Mouse (Mus musculus) adipocyte (in vitro differentiated cells): ENCODE measurements at regions not wholly inside any gene's neighbourhood (a gene's known extent, or its start where the extent isn't known, plus 50 kb on each side); places are given as distances from the start of the nearest gene placed in this dataset.

Source experiments
- DNase-seq: peaks from one replicate; pipeline ENCODE4 v3.0.0-alpha.2; 2016; ENCODE audit warnings: low spot score

DNA sequence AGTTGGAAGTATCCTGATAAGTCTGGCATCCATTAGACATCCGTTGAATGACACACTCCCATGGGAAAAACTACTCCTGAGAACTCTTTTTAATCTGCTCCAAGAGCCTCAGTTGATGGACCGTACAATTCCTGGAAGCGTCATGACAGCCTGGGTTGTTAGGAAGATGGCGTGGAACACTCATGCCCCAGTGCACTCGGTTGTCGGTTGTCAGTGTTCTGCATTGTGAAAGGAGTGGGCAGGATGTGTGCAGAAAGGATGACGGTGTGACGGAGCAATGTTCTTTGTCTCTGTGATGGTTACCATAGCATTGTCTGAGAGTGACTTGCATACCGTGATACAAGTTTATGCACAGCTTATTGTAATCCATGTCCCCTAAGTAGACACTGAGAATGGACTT lies 164.4 kb downstream of the Slc30a10 start:
- no peak for DNase-seq

DNA sequence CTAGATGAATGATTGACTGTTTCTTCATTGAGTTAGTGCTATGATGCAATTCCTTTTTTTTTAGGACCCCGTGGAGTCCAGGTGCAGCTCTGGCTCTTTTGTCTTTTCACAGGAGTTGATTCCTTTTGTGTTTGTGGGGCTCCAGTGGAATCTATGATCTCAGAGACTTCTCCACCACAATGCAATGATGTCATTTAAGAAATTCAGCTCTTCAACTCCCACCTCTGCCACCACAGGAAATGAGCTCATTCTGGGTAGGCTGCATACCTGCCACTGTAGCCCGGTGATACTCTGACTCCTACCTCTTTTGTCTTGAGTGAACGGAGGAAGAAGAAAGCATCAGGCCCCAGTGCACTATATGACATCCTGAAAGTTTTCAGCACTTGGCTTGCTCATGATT lies 173.8 kb downstream of the Slc30a10 start:
- no peak for DNase-seq

DNA sequence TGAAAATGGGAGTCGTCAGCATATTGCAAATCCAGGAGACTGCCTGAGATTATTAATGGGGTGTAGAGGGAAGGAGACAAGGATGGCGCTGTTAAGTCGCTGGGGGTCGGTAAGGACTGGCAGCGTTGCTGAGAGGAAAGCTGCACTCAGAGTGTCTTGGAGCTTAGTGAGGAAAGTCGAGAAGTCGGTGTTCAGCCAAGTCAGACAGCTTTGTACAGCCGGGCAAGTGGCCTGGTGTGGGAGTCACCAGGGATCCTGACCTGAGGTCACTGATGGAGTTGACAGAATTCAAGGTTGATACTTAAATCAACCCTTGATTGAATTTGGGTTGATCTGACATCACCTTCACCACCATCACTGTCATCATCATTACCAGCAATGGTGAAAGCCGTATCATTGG lies 175.3 kb downstream of the Slc30a10 start:
- DNase-seq, result no peak

- no peak for DNase-seq
Observed at GRCm38 (mm10) chr1:185638631-185639030, 184.0 kb downstream of the Slc30a10 start.

DNA sequence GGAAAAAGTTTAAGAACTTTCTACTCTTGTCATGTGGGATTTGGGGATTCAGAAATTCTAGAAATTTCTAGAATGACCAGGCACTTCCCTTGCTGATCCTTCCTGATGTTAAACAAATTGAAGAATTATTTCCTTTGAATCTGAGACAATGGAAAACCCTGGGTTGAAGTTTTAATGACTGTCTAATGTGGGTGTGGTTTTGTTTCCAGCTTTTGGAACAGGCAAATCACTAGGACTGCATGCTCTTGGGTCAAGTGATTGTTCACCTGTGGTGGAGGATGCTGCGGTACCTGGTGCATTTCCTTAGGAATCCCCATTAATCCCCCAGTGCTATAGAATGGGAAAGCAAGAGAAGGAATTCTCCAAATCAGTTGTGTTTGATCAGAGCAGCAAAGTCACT lies 184.8 kb downstream of the Slc30a10 start:
- no peak for DNase-seq

GRCm38 (mm10) chr1:185644026-185644425 lies 189.4 kb downstream of the Slc30a10 start:
- DNase-seq, result no peak

DNA sequence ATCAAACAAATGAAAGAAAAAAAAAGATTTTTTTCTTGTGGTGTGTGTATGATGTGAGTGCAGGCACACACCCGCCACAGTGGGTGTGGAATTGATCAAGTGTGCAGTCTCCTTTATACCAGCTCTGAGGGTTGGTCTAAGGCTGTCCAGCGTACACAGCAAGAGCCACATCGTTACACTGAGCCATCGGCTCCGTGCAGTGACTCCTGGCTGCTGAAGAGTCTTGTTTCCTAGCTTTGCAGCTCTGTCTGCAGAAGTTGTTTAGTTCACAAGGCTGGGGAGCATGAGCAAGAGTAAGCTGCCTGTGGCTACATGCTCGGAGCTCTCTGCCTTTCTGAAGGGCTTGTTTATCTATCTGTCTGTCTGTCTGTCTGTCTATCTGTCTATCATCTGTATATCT lies 193.5 kb downstream of the Slc30a10 start:
- DNase-seq, result no peak

DNA sequence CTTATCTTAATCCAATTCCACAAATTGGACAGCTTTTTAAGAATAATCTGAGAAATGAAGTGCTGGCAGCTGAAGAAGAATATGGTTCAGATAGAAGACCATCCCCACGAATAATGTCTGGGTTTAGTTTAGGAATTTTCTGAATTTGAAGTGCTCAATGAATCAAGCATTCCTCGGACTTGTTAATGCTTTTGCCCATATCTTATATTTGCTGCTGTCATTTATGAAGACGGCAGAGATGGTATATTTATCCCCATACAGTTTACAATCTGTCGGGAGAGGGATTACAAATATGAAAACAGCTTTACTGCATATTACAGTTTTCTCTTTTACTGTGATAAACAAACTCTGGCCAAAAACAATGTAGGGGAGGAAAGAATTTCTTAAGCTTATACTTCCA lies 194.3 kb downstream of the Slc30a10 start:
- DNase-seq, result no peak

GRCm38 (mm10) chr1:185650926-185651325 lies 196.3 kb downstream of the Slc30a10 start:
- no peak for DNase-seq

- DNase-seq, result no peak
Observed at GRCm38 (mm10) chr1:185655021-185655420, 200.4 kb downstream of the Slc30a10 start.

DNA sequence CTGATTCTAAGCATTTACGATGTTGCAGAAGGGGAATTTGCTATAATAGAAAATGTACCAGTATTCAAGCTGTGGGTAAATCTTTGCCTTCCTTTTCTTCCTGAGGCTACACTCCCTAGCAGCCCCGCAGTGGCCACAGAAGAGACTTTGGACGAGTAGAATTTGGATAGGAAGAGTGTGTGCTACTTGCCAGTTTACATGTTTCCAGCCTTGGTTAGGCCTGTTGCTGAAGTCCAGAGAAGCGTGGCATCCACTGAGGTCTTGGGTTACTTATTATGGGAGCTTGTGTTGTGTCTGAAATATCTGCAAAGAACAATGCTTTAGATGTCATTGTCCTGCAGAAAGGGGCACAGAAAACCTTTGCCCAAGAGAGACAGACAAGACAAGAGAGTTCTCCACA lies 200.8 kb downstream of the Slc30a10 start:
- no peak for DNase-seq

- DNase-seq, result no peak
Observed at GRCm38 (mm10) chr1:185657286-185657685, 202.6 kb downstream of the Slc30a10 start.

DNA sequence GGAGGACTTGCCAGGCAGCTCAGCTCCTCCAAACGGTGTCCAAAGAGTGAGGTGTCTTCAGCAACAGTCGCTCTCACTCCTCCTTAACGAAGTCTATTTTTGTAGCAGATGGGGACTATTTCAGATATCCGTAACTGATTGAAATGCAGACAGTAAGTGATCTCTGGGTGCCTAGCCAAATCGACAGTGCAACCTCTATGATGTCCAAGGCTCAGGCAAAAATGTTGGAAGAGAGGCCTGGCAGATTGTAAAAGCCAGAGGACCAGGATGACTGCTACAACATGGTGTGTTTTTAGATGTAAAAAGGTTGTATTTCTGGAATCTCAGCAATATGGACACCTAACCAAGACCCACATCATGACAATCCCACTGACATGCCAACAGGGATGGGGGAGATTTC lies 204.8 kb downstream of the Slc30a10 start:
- no peak for DNase-seq

DNA sequence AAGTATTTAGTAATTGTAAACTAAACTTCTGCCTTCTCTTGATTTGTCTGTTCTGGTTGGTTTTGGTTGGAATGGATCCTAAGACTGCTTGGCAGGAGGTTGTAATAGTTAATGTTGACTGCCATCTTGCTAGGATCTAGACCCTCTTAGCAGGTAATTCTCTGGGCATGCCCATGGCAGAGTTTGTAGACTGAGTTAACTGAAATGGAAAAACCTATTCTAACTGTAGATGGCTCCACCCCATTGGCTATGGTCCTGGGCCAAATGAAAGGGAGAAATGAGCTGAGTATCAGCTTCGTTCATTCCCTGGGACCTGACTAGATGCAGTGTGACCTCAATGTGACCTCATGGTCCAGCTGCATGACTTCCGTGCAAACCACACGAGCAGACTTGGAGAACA lies 207.7 kb downstream of the Slc30a10 start:
- no peak for DNase-seq

DNA sequence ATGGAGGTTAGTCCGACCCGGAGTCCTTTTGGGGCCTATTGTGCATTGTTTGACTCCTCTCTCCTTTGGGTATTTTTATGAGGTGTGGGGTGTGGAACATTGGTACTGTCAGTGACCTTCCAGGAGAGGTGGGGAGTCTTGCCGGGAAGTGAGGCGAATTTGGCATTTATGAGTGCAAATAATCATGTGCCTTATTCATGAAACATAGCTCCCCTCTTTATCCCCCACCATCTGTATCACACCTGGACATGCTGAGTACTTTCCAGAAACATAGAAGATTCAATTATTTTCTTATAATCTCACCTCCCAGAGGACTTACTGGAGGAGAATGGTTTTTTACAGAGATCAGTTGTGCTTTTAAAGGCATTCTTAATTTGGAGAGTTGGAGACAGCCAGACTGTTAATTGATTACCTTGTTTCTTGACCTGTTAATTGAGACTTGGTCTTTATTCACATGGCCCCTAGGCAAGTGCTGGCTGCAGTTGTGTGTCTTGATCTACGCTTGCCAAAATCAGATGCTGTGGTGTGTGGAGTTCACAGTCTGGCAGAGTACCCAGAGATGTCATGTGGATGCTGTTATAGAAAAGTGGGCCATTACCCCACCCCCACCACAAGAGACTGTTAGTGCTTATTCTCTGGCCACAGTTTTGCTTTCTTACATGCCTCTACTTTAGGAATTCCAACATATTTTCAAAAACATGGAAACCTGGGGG lies 215.5 kb downstream of the Slc30a10 start:
- no peak for DNase-seq

DNA sequence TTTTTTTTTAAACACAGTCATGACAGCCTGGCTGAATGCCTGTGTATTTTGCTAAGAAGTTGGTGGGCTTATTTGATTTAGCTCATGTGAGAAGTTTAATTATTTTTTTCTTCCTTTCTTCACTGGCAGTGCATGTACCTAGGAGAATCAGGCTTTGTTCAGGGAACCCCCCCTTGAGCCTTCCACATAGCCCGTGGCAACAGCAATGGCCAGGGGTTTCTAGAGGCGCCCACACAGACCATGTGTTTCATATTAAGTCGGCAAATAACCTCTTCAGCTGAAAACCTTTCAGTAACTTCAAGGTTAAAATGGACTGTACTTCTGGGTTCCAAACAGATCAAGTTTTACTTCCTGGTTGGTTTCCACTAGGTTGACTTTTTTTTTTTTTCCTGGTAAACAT lies 218.3 kb downstream of the Slc30a10 start:
- no peak for DNase-seq

- DNase-seq, result no peak
Observed at GRCm38 (mm10) chr1:185675674-185676420, 221.2 kb downstream of the Slc30a10 start.

GRCm38 (mm10) chr1:185681610-185682457 lies 227.2 kb downstream of the Slc30a10 start:
- DNase-seq, result peak; percentile 79

DNA sequence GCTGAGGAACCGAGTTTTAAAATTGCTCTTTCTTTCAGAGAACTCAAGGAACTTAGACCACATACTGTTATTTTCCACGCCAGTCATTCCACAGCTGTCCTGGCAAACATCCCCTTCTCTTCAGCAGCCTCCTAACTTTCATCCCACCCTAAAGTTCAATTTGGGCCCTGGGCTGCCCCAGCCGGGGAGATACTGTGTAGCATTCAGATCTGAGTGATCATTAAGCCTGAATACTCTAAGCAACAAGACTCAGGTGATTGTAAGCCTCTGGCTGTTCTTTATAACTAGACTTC lies 227.8 kb downstream of the Slc30a10 start:
- no peak for DNase-seq

- no peak for DNase-seq
Observed at GRCm38 (mm10) chr1:185684638-185685037, 230.0 kb downstream of the Slc30a10 start.

DNA sequence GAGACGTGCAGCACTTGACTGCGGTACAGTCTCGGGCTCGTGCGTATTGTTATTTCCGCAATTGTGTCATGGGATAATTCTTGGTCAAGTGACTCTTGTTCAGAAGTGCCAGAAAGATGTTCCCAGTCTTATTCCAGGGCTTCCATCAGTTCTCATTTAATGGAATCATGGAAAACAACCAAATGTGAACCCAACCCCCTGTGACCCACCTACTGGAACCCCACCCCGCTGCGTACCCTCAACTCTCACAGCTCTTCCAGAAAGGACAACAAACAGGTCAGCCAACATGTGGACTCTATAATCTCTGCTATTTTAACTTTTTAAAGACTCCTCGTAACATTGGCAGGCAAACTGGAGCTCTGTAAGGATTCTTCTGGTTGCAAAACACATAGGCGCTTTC lies 233.9 kb downstream of the Slc30a10 start:
- DNase-seq, result peak; percentile 7

DNA sequence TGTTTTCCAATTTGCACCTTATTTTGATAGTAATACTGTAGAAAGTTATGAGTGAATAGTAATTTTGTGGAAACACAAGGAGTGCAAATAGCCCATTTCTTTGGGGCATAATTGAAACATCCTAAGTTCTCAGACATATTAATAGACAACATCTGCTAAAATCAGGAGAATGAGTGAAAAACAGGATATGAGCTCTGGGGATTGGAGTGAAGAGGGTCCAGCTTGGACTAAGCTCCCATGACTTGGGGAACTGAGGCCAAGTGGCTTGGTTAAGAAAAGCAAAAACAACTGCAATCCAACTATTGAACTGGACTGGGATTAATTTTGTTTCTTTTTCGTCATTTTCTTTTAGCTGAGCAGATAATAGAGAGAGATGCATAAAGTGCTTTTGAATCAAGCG lies 240.7 kb downstream of the Slc30a10 start:
- no peak for DNase-seq

- DNase-seq, result no peak
Observed at GRCm38 (mm10) chr1:185699758-185700157, 245.1 kb downstream of the Slc30a10 start.
